Mouse (Mus musculus): Measurements from ENCODE around the gene Sec14l3.
"Not testable (repeated sequence)": the region's sequence is repeated elsewhere in the genome, so short reads cannot be mapped to it uniquely, and the experiment has no call there.

The Sec14l3 gene

DNA sequence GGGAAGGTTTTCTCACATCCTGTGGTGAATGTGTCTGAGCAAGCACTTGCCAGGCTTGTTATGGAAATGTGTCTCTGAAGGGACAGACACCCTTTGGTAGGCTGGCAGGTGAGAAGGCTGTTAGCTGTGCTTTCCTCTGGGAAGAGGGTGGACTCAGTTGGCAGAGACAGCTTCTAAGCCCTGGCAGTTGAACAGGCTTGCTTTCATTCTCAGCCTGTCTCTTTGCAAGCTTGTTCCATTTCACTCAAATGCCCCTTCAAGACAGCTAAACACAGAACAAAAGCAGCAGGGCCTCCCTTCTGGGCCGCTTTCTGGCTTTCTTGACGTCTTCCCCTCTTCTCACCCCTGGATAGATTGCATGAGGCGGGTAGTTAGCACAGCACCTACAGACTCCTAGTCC lies 34.8 kb downstream of the Sec14l3 start:
- DNase-seq (ENCODE audit: low read depth in 1 of 2, low spot score in 2 of 2), result no peak

DNA sequence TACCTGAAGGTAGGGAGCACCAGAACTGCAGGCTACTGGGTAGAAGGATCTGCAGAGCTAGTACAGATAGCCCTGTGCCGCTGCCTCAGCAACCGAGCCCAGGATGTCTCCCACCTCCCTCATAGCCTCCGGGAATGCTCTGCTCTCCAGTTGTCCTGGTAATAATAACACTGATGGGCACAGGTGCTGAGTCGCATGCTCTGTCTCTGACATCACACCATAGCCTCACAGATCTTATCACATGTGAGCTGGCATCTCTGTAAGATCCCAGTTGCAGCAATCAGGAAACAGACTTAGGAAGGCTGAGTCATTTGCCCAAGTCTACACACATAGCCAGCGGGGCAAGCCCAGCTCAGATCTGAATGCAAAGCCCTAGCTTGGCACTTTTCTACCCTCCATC lies 37.2 kb downstream of the Sec14l3 start:
- no peak for DNase-seq (ENCODE audit: low read depth in 1 of 2, low spot score in 2 of 2)

DNA sequence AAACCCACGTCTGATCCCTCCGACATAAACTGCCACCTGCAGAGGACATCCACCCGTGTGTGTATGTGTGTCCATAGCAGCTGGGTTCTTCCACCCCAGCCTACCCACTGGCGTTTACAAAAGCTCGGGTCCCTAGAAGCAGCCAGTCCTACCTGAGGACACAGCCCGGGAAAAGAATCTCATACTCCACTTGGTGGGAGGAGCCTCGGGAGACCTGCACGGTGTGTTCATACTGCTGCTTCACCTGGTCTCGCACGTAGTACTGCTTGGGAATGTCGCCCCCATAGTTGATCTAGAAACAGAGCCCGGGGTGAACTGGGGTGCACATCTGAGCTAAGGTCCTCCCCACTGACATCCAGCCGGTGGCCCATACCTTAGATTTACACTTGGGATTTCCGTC lies 38.9 kb downstream of the Sec14l3 start:
- DNase-seq (ENCODE audit: low read depth in 1 of 2, low spot score in 2 of 2), result no peak

DNA sequence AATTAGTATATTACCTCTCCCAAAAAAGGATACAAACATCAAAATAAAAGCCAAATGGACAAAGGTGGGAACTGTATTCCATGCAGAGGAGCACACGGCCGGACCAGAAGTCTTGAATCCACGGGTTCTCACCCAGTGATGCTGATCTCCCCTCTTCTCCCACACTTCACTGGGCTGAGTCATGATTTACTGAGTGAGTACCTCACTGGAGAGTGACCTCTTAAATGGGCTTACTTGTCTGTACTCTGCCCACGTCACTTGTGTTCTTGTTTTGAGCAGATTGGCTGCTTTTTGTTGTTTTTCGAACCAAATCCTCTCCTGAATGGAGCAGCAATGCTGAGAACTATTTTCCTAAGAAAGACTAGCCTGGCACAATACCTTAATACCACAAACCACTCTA lies 40.3 kb downstream of the Sec14l3 start:
- DNase-seq (ENCODE audit: low read depth in 1 of 2, low spot score in 2 of 2), result no peak

DNA sequence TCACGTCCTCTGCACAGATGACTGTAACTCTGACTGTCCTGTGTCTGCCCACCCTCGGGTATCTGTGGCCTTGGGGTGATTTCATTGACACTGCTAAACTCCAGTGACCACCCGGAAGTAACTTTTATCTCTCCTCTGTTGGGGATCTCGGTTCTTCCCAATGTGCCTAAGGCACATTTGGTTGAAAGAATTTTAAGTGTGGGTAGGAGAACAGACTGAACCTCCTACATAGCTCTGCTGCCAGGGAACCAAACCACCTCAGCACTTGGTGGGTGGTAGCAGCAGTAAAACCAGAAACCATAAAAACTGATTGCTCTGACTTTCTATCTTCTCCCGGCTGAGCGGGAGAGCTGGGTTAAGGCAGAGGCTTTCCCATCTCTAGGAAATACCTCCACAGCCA lies 40.8 kb downstream of the Sec14l3 start:
- DNase-seq (ENCODE audit: low read depth in 1 of 2, low spot score in 2 of 2), result no peak

DNA sequence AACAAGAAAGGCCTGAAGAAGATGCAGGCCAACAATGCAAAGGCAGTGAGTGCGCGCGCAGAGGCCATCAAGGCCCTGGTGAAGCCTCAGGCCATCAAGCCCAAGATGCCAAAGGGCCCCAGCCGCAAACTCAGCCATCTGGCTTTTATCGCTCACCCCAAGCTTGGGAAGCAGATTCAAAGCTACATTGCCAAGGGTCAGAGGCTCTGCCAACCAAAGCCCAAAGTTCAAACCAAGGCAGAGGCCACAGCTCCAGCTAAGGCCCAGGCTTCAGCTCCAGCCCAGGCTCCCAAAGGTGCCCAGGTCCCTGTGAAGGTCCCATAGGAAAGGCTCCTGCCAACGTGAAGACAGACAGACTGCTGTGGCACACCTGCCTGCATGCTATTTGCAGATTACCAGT lies 43.3 kb downstream of the Sec14l3 start:
- not testable (repeated sequence) for DNase-seq (ENCODE audit: low read depth in 1 of 2, low spot score in 2 of 2)

DNA sequence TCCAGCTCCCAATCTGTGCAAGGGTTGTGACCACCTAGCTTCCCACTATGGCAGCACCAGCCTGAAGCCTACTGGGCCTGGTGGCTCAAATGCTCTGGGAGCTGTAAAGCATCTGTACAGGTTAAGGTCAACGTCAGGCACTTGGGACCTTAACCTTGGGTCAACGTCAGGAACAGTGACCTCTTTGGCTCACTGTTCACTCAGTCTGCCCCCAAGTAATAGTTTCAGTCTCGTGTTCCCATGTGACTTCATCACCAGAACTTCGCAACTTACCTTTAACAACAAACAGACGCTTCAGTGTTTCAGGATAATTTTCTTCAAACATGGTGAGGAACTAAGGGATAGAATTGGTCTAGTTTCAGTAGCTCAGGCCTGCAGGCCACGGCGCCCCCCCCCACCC lies 44.0 kb downstream of the Sec14l3 start:
- no peak for DNase-seq (ENCODE audit: low read depth in 1 of 2, low spot score in 2 of 2)

DNA sequence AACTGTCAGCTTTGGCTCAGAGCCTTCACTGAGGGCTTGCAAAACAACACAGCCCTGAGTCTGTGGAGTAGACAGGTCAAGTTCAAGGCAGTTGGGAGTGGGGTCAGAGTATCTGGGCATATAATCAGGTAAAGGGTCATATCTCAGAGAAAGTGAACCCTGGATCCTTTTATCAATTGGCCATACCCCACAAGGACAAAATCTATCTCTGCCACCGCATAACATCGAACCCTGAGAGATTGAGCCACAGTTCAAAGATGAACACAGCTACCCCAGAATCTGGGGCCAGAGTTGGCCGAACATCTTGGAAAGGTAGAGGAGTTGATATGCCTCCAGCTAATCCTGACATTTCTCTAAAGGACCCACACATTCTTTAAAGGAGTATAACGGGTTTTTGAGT lies 47.4 kb downstream of the Sec14l3 start:
- no peak for DNase-seq (ENCODE audit: low read depth in 1 of 2, low spot score in 2 of 2)

DNA sequence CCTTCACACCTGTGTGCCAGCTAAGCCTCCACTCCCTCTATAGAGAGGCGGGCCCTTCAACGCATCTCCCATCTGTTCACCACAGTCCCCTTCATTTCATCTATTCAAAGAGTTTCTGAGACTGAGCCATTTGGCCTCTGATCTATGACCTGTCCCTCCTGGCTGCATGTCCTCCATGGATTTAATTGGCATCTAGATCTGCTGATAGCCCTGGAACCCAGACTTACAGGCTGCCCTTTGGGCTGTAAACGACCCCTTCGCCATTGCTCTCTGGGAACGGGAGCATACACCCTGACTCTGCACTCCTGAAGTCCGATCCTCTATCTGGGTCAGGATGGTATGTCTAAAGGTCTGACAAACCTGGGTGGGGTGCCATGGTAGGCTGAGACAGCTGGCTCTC lies 48.2 kb downstream of the Sec14l3 start:
- DNase-seq (ENCODE audit: low read depth in 1 of 2, low spot score in 2 of 2), result no peak

DNA sequence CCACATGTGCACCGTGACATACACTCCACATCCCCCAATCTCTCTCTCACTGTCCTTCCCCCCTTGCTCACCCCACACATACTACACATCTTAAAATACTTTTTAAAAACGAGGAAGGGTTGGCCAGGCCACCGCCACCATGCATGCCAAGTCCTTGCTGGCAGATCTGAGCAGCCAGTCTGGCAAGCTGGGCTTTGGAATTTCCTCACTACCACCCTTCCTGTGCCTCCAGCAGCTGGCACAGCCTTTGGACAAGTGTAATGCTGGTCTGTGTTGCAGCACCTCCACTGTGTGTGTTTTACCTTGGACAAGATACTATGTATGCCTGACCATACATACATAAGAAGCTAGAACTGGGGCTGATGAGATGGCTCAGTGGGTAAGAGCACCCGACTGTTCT lies 48.9 kb downstream of the Sec14l3 start:
- no peak for DNase-seq (ENCODE audit: low read depth in 1 of 2, low spot score in 2 of 2)

DNA sequence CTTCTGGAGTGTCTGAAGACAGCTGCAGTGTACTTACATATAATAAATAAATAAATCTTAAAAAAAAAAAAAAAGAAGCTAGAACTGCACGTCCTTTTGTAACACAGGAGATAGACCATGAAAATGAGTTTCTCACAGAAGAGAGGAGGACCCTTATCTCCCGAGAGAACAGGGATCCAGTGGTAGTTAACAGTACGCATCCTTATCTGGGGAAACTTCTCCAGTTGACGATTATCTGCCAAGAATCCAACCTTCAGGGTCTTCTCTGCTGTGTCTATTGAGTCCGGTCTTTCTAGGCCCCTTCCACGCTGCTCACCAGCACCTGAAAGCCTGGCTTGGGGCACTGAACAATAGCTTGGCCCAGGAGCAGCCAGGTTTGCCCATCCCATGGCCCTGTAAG lies 49.3 kb downstream of the Sec14l3 start:
- no peak for DNase-seq (ENCODE audit: low read depth in 1 of 2, low spot score in 2 of 2)

DNA sequence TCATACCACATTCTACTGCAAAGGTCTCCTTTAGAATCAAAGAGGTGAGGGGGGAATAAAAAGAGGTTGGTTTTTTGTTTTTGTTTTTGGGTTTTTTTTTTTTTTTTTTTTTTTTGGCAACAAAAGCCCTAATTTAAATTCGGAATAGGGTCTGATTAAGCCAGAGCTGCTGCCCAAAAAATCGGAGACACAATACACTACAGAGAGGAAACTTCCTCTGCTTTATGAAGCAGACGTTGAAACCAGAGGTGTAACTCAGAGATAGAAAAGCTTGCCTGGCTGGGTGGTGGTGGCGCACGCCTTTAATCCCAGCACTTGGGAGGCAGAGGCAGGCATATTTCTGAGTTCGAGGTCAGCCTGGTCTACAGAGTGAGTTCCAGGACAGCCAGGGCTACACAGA lies 49.9 kb downstream of the Sec14l3 start:
- not testable (repeated sequence) for DNase-seq (ENCODE audit: low read depth in 1 of 2, low spot score in 2 of 2)

DNA sequence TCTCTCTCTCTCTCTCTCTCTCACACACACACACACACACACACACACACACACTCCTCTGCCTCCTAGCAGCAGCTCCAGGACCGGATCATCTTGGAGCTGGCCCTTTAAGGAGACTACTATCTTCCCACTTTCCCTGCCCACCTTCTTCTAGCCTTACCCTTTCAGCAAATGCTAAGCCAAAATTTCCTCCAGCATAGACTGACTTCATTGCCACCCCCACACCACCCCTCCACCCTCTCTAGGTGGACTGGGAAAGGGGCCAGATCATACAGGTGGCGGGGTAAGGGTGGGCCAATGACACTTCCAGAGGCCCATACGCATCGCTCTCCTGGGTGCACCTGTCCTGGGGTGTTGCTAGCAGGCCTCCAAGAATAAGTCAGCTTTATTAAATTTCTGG lies 50.8 kb downstream of the Sec14l3 start:
- DNase-seq (ENCODE audit: low read depth in 1 of 2, low spot score in 2 of 2), result no peak

DNA sequence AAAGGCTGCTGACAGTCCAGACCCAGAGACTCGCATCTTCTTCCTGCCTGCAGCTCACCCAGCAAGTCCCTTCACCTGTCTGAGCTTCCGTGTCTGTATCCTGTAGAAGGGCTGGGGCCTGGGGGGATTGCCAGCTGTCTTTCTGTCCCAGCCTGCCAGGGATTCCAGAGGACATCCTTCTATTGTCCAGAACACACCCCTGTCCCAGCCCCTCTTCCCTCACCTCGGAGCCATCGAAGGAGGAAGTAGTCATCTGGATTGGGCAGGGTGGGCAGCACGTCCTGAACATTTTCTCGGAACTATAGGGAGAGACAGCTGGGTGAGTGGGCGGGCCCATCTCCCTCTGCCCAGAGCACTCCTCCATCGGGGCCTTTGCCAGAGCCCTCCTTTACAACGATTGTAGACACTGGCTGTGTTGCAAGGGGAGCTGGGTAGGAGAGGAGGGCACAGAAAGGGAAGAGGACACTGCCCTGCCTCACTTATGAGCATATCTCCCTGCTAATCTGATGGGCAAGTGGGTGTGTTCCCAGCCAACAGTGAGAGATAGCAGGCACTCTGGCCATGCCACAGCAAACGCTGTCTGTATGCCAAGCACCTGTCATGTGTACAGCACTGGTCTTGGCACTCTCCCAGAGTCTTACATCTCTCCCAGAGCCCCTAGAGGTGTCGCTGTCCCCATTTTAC lies 52.0 kb downstream of the Sec14l3 start:
- no peak for DNase-seq (ENCODE audit: low read depth in 1 of 2, low spot score in 2 of 2)

DNA sequence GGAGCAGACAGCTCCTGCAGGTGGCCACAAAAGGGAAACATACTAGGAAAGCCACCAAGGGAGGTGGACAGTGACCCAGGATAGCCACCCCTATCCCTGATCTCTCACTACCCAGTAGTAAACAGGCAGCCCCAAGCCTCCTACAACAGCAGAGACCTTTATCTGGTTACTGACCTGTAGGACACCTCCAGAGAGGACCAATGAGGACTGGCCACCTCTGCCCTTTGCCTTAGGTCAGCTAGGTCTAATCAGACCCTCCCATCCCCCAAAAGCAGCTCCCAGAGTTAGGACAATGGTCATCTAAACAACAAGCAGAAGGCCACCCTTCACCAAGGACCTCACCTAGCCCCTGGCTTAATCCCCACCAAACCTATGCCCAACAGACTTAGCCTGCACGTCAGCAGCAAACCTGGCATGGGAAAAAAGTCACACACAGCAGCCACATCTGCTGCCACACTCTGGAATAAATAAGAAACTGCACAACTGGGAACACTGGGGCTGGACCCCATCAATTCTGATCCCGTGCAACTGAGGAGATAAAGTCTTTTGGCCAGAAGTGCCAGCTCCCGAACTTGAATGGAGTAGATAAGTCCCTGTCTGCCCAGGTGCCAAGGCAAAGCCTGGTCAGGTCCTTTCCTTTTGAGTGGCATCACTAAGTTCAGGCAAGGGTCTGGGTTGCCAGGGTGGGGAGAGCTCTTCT lies 52.9 kb downstream of the Sec14l3 start:
- DNase-seq (ENCODE audit: low read depth in 1 of 2, low spot score in 2 of 2), result no peak

DNA sequence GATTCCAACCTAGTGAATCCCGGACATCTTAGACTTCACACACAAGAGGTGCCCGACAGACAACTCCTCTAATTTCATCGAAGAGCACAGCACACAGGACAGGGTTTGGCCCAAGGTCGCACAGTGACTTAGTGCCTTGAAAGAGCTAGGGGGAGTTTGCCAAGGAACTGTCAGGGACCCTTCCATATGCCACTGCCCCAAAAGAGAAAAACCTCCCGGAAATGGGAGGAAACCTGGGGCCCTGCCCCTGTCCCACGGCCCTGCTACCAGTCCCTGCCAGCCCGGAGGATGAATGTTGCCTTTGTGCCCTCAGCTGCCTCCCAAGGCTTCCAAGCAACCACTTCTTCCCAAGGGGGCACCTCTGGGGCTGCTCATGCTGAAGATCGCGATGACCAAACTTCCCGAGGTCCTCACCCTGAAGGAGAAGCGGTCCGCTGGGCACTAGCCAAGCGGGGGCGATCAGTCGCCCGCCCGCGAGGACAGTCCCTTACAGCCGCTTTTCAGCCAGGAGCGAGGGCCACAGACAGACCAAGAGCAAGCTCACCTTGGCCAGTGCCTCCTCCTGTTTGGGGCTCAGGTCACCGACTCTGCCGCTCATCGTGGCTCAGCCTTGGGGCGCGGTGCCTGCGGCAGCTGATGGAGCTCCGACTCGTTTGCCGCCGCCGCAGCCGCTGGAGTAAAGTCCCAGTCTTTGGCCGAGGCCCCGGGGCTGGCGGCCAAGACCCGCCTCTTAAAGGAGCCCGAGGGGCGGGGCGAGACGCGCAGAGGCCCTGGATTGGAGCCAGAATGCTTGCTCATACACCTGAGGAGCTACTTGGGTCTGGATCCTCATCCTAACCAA lies 53.7 kb downstream of the Sec14l3 start:
- DNase-seq (ENCODE audit: low read depth in 1 of 2, low spot score in 2 of 2), result no peak

DNA sequence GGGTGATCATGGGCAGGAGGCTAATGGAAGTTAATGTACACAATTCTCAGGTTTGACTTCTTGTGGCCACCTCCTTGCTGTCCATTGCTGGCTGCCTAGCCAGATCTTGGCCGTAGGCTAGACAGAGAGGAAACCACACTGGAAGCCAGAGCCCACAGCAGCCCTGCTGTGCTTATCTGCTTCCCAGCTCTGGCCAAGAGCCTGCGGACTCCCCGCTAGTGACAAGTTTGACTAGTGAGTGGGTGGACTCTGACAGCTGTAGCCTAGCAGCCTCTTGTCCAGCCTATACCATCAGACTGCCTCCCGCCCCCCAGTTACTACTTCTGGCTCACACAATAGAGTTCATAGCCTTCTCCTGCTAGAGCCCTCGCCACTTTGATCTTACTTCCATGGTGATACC lies 55.0 kb downstream of the Sec14l3 start:
- DNase-seq (ENCODE audit: low read depth in 1 of 2, low spot score in 2 of 2), result no peak

DNA sequence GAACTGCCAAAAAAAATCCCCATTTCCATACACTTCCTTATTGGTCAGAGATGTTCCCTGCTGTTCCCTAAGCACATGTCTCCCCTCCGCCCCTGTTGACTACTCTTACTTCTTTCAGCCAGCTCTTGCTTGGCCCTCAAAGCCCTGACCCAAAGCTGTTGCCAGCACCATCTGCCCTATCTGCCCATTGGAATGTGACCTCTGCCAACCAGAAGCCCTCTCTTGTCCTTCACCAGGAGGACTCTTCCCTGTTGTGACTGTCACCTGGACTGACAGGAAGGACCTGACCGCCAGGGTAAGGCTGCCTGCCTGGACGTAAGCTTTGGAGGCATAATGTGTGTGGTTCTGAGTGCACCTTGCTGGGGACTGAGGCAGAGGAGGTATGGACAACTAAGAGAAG lies 57.0 kb downstream of the Sec14l3 start:
- no peak for DNase-seq (ENCODE audit: low read depth in 1 of 2, low spot score in 2 of 2)

DNA sequence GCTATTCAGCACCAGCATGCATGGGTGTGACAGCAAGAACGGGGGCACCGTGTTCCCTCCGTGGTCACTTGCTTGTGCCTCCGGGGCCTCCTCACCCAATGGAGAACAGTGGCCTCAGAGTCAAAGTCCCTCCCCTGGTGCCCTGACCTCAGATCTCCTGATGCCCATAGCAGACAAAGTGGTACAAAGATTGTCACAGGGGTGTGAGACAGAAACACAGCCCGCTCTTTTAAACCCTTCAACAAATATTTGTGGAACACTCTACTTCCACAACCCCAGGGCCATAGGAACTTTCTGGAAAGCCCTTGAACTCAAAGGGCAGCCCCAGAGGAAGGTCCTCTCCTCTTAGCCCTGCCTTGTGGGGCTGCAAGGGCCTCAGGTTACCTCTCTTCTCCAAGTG lies 57.6 kb downstream of the Sec14l3 start:
- no peak for DNase-seq (ENCODE audit: low read depth in 1 of 2, low spot score in 2 of 2)

DNA sequence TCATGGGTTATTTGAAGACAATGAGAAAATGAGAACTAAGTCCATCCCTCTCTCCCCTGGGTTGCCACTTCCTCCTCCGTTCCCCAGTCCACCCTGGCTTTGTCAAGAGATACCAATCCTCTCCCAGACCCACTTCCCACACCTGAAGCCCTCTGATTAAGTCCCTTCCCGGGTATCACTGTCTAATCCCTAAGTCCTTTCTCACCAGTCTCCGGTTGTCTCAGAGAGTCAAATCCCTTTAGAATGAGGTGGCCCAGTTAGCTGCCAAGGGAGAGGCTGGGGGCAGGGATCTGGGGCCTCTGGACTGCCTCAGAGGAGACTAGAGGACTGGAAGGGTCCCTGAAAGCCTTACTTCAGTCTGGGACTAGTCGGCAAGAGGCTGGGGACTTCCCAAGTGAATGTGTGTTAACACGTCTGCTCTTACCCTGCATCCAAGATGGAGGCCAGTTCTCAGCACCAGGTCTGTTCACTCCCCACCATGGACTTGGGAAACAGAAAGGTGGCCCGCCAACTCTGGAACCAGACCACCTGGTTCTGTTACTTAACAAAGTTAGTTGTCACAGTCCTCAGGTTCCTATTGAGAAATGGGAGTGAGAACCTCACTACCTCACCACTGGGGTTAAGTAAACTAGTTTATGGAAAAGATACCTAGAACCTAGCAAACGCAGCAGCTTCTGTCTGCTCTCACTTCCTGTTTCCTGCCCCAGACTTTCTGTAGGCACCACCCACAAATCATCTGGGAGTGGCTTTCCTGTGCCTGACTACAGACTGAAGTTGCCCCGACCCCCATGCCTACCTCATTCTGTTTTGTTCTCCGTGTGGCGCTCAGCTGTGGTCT lies 58.3 kb downstream of the Sec14l3 start, which contains the start of gene Sec14l2:
Gene Sec14l2, minus strand, starts transcription at position 674 of the 838 bp plus-strand sequence.
- peak in 1 of 2 experiments; percentile 17 for DNase-seq (ENCODE audit: low read depth in 1 of 2, low spot score in 2 of 2)

DNA sequence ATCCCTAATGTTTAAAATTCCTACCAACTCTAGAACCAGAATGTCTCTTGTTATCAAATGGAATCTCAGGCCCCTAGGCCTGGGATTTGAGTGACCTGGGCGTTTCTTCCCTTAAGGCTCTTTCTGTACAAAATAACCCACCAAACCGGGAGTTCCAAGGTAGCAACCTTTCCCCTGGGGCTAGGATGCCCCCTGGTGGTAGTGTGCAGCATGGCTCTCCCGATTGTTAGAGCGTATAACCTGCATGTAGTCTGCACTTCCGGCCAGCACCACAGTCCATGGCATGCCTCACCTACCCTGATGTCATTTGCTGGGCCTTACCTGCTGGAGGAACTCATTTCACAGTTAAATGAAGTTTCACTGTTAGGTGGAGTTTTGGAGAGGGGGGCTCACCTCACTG lies 59.3 kb downstream of the Sec14l3 start:
- no peak for DNase-seq (ENCODE audit: low read depth in 1 of 2, low spot score in 2 of 2)

Data from monocyte, adult 2 months (primary cell).